Mouse (Mus musculus) G1E (cell line): ENCODE results near the gene AW549877.

Source experiments
- CTCF ChIP-seq: IDR thresholded peaks from 2 replicates; pipeline ENCODE4 v1.5.1; 2012; ENCODE audit warnings: low read depth, low read length, inconsistent platforms, mixed read lengths
- TAL1 ChIP-seq: conservative IDR thresholded peaks from 2 replicates; pipeline ENCODE4 v1.6.1; 2012; ENCODE audit warnings: low read depth, low read length, inconsistent platforms, mixed read lengths

DNA sequence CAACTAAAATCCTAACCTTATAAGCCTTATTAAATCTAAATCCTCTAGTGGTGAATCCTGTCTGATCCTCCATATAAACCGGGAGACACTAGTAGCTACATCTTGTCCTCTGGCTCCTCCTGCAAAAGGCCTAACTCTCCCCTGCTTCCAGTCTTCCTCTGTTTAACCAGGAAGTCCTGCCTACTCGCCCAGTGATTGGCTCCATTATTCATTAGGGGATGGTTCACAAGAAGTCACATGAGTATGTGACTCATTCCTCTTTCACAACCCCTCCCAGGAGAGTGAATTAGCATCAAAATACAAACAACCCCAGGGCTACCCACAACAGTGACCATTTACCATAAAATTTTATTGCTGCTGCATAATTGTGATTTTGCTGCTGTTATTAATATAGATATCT lies 3.6 kb upstream of the AW549877 start:
- TF ChIP-seq CTCF (no peak), TAL1 (no peak)
